Mouse (Mus musculus): ENCODE measurements around the gene Tex11. TPM values are rescaled to one million over a fixed set of nuclear protein-coding genes. Genes with fewer than 3 reads are reported as not detected.

Tex11 gene
- total RNA-seq, 2 experiments from 2014 or later, result 0.13 TPM; not detected in 1

Other genes starting within 250 kb of the Tex11 start
- gene Slc7a3, start 26.4 kb upstream of the Tex11 start, total RNA-seq (2021), result not detected
- 10 to 100 TPM; 32.7 to 37.8 TPM for gene Snx12, start 162.9 kb upstream of the Tex11 start, total RNA-seq (2021)
- 10 to 100 TPM; 59.9 to 64.4 TPM for gene Foxo4, start 194.9 kb upstream of the Tex11 start, total RNA-seq (2021)
- gene Gm614, start 204.3 kb upstream of the Tex11 start, total RNA-seq (2021), result not detected
- gene Il2rg, start 208.6 kb upstream of the Tex11 start, total RNA-seq (2021), result 10 to 100 TPM; 10.5 to 15.1 TPM
- not detected for gene Gm20489, start 209.4 kb upstream of the Tex11 start, total RNA-seq (2021)
- gene Med12, start 214.4 kb upstream of the Tex11 start, total RNA-seq (2021), result 10 to 100 TPM; 13.5 to 19.1 TPM
- under 1 TPM; 0.39 to 0.74 TPM for gene Nlgn3, start 239.5 kb upstream of the Tex11 start, total RNA-seq (2021)

Data from heart, adult 18-20 months (tissue).